Mouse (Mus musculus) myocyte (in vitro differentiated cells): Measurements from ENCODE around the gene Zfp661.

Experiments
- E2F4 ChIP-seq: IDR thresholded peaks from one replicate; pipeline ENCODE4 v1.6.1; 2011; ENCODE audit warnings: mild to moderate bottlenecking, control low read depth, moderate library complexity; ENCODE audit not compliant: insufficient read depth
- MAX ChIP-seq: IDR thresholded peaks from one replicate; pipeline ENCODE4 v1.6.1; 2011; ENCODE audit warnings: low read depth, mild to moderate bottlenecking, control low read depth
- MYOG ChIP-seq, 3 experiments: IDR thresholded peaks; one replicate each; pipeline ENCODE4 v1.6.1; 2011; ENCODE audit warnings: control low read depth in 2 of 3, low read depth in 2 of 3, mild to moderate bottlenecking in 2 of 3; ENCODE audit not compliant: insufficient read length in 2 of 3, control insufficient read depth in 1 of 3, insufficient read depth in 1 of 3
- POLR2A ChIP-seq: IDR thresholded peaks from one replicate; pipeline ENCODE4 v1.6.1; 2011; ENCODE audit warnings: low read depth, mild to moderate bottlenecking, control low read depth, moderate library complexity; ENCODE audit not compliant: insufficient read length
- SRF ChIP-seq: IDR thresholded peaks from one replicate; pipeline ENCODE4 v1.6.1; 2011; ENCODE audit warnings: low read depth; ENCODE audit not compliant: control insufficient read depth, insufficient read length
- TCF12 ChIP-seq: IDR thresholded peaks from one replicate; pipeline ENCODE4 v1.6.1; 2011; ENCODE audit warnings: mild to moderate bottlenecking, control low read depth; ENCODE audit not compliant: poor library complexity, insufficient read depth, severe bottlenecking

GRCm38 (mm10) chr2:127588897-127589296 lies 2.0 kb upstream of the Zfp661 start:
- TF ChIP-seq POLR2A (no peak), MYOG (IDR thresholded peaks at IDR 0.05; ENCODE audit: control insufficient read depth in 1 of 3, insufficient read depth in 1 of 3, insufficient read length in 2 of 3, low read depth in 2 of 3) (no peak), MAX (no peak), TCF12 (no peak), SRF (no peak), E2F4 (no peak)
